Mouse (Mus musculus): ENCODE data around the gene Serp1.
"Not testable (repeated sequence)": the region's sequence is repeated elsewhere in the genome, so short reads cannot be mapped to it uniquely, and the experiment has no call there.

Gene Serp1

DNA sequence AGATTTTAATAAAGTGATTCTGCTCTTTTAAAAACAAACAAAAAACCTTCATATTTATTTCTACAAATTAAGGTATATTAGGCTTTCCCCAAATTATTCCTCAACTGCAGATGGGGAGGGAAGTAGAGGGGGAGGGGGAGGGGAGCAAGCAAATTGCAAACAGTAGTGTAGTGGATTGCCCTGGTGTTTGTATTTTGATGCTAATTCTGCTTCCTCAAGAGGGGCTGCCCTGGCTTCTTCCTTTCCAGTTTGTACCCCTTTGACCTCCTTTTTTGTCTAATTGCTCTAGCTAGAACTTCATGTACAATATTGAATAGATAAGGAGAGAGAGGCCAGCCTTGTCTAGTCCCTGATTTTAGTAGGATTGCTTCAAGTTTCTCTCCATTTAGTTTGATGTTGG, 21.0 kb downstream of the Serp1 start:
- no peak for DNase-seq

GRCm38 (mm10) chr3:58503720-58504333, 21.9 kb downstream of the Serp1 start:
- DNase-seq = no peak

GRCm38 (mm10) chr3:58501961-58502360, 23.7 kb downstream of the Serp1 start:
- peak in 1 of 2 experiments; percentile 16 for DNase-seq

DNA sequence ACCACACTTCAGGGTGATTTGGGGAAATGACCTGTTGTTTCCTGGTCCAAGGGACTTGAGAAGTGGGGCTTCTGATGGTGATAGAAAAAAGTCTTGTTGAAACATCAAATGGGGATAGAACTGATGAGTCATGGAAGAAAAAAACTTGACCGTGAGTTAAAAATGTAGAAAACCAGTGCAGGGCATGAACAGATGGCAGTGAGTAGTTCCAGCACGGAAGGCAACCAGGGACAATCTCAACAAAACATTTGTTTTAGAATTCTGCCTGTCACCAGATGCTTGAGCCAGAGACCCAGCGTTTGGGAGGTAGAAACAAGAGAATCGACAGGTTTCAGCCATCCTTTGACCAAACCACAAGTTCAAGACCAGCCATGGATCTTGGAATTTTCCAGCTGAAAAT, 32.1 kb downstream of the Serp1 start:
- no peak for DNase-seq

DNA sequence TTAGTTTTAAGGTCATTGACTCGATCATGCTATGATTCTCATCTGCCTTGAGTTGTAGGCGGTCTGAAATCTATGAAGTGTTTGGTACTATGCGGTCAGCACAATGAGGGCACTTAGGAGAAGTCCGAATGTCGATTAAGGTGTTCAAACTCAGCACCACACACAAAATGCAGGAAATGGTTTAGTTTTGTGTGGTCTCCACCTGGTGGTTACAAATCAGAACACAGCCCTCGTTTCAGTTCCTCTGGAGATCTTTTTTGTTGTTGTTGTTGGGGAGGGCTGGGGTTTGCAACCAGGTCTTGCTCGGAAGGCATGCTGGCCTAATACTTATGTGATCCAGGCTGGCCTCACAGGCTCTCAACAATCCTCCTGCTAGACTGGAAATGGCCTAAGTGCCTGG, 34.9 kb downstream of the Serp1 start:
- peak in 1 of 2 experiments; percentile 45 for DNase-seq

DNA sequence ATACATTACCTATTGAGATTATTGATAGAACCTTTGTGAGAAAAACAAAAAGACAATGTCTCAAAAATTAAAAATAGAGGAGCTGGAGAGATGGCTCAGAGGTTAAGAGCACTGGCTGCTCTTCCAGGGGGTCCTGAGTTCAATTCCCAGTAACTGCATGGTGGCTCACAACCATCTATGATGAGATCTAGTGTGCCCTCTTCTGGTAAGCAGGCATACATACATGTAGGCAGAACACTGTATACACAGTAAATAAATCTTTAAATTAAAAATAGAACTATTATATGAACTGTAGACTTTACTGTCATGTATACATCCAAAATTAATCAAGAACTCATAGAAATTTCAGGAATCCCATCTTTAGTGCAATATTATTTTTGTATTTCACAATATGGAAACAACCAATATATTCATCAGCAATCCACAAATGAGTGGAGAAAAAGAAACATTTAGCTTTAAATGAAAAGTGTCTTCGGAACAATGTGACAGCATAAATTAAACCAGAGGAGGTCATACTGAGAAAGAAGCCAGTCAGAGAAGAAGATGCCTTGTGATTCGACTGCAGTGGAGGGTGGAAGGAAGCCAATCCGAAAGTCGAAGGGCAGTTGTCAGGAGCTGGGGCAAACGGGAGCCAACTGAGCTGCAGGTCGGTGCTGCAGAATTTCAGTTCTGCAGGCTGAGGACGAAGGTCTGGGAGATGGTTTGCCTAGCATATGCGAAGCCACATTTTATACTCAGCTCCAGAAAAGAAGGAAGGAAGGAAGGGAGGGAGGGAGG, 37.5 kb downstream of the Serp1 start:
- DNase-seq = no peak

- DNase-seq = no peak
Measured at GRCm38 (mm10) chr3:58487121-58487520, 38.6 kb downstream of the Serp1 start.

DNA sequence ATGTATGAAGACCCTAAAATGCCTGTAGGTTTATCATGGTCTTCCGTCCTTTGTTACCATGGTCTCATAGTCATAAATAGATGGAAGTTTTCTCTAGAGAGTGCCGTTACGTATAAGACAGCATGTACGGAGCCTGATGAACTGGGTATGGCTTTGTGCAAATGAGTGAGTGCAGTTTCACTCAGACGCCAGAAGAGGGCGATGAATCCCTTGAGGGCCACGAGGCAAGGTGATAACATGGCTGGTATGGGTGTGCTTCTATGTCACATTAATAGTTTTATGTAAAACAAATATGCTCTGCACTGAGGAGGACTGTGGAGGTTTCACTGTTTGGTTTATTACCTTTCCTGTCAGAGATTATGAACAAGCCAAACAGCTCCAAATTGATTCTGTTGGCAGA, 39.8 kb downstream of the Serp1 start:
- DNase-seq = peak in 1 of 2 experiments; percentile 27

DNA sequence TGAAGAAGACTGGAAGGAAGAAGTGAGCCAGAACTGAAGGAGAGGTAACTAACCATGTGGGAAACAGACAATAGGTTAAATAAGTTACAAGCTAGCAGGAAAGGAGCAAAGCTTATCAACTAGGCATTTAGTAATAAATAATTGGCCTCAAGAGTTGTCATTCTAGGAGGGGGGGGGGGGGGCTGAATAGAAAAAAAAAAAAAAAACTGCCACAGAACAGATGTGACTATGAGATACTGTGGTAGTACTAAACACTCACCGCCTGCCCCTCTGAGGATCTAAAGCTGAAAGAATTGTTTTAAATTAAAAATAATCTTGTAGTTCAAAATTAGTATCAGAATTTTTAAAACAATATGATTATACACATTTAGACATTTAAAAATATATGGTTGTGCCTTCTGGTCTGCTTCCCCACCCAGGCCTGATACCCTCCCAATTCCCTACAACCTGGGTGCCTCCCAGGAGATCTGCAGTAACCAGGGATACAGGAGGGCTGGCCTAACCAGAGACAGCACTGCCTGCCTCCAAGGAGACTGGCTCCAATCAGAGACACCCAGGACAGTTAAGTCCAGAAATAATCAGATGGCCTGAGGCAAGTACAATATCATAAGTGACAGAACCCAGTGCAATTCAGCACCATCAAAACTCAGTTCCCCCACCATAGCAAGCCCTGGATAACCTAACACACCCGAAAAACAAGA, 46.8 kb downstream of the Serp1 start:
- DNase-seq = no peak

DNA sequence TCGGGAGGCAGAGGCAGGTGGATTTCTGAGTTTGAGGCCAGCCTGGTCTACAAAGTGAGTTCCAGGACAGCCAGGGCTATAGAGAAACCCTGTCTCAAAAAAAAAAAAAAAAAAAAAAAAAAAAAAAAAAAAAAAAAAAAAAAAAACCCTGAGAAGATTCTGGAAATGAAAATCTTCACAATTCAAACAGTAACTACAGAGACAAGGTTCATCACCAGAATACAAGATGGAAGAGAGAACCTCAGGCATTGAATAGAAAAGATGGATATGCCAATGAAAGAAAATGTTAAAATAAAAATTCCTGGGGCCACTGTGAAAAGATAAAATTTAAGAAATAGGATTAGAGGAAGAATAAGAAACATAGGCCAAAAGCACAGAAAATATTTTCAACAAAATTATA, 50.4 kb downstream of the Serp1 start:
- not testable (repeated sequence) for DNase-seq

Measured in lung, postnatal 4 days (tissue).